Mouse (Mus musculus): ENCODE data around the gene Fosb. TPM values are rescaled to one million over a fixed set of nuclear protein-coding genes. Genes with fewer than 3 reads are reported as not detected.
A peak's percentile ranks its signal among the peaks of the same experiment; 100 is the strongest.
"Not testable (repeated sequence)": the region's sequence is repeated elsewhere in the genome, so short reads cannot be mapped to it uniquely, and the experiment has no call there.

Fosb gene
- polyA plus RNA-seq, 1 experiment from 2014 or later = not detected

GRCm38 (mm10) chr7:19282791-19283405 is 27.0 kb downstream of the Fosb start:
- peak overlapping the region; percentile 86 for H3K4me2 ChIP-seq (replicated peaks)
- ATAC-seq (ENCODE audit: low FRiP score, low read depth) = peak; percentile 86
- peaks cover 17% of the 10 kb centered on the region for H3K36me3 ChIP-seq
- H3K4me3 ChIP-seq = peak overlapping the region; percentile 84
- WGBS = 1% methylated on average over 35 of the region's 35 CpGs
- peak overlapping the region; percentile 93 for H3K9ac ChIP-seq
- H3K27me3 ChIP-seq (replicated peaks) = peaks cover 36% of the 10 kb centered on the region
- H3K9me3 ChIP-seq = no peaks in the 10 kb centered on the region
- H3K27ac ChIP-seq = peak overlapping the region; percentile 77; the same call in 1 of the 2 replicates
- peaks cover 8% of the 10 kb centered on the region for H3K4me1 ChIP-seq

GRCm38 (mm10) chr7:19282385-19282784 is 27.5 kb downstream of the Fosb start, which contains the start of gene Rtn2:
TSS of gene Rtn2 (plus strand) at chr7:19282624.
- Histone ChIP-seq H3K4me1 (peaks cover 8% of the 10 kb centered on the region), H3K4me2 (replicated peaks) (peak within 1 kb of the TSS; percentile 86), H3K9me3 (no peaks in the 10 kb centered on the region), H3K9ac (peak within 1 kb of the TSS; percentile 93), H3K36me3 (peaks cover 12% of the 10 kb centered on the region), H3K27me3 (replicated peaks) (peaks cover 39% of the 10 kb centered on the region), H3K27ac (peak within 1 kb of the TSS; percentile 77; the same call in 1 of the 2 replicates), H3K4me3 (peak within 1 kb of the TSS; percentile 84)
- ATAC-seq (ENCODE audit: low FRiP score, low read depth) = peak; percentile 83
- WGBS = 2% methylated on average over 37 of the region's 37 CpGs

- not testable (repeated sequence) for H3K9me3 ChIP-seq, H3K36me3 ChIP-seq, H3K9ac ChIP-seq, H3K4me1 ChIP-seq, H3K27ac ChIP-seq
- WGBS = 35% methylated on average over 6 of the region's 6 CpGs
- Histone ChIP-seq H3K4me3 (peak overlapping the region; percentile 84), H3K27me3 (replicated peaks) (peaks cover 43% of the 10 kb centered on the region), H3K4me2 (replicated peaks) (peak overlapping the region; percentile 86)
- 0 out of 2 replicates have a peak, but pooled peaks have one; percentile 1 for ATAC-seq (ENCODE audit: low FRiP score, low read depth)
These were observed 28.1 kb downstream of the Fosb start for GRCm38 (mm10) chr7:19281680-19282304.

GRCm38 (mm10) chr7:19279581-19280114 is 30.2 kb downstream of the Fosb start, which contains the start of gene Ppm1n:
TSS of gene Ppm1n (minus strand) at chr7:19280064.
- peaks cover 8% of the 10 kb centered on the region for H3K4me1 ChIP-seq
- ATAC-seq (ENCODE audit: low FRiP score, low read depth) = no peak
- no peaks in the 10 kb centered on the region for H3K9me3 ChIP-seq
- H3K4me2 ChIP-seq (replicated peaks) = peak within 1 kb of the TSS; percentile 51
- WGBS = 1% methylated on average over 46 of the region's 46 CpGs
- H3K36me3 ChIP-seq = no peaks in the 10 kb centered on the region
- peaks cover 43% of the 10 kb centered on the region for H3K27me3 ChIP-seq (replicated peaks)
- no peak within 1 kb of the TSS for H3K27ac ChIP-seq
- no peak within 1 kb of the TSS for H3K9ac ChIP-seq
- H3K4me3 ChIP-seq = peak within 1 kb of the TSS; percentile 24

GRCm38 (mm10) chr7:19279052-19279451 is 30.8 kb downstream of the Fosb start:
- Histone ChIP-seq H3K4me3 (peak overlapping the region; percentile 24), H3K9ac (no peak overlapping the region), H3K9me3 (no peaks in the 10 kb centered on the region), H3K4me2 (replicated peaks) (peak overlapping the region; percentile 51), H3K27me3 (replicated peaks) (peaks cover 43% of the 10 kb centered on the region), H3K27ac (no peak overlapping the region), H3K4me1 (peaks cover 8% of the 10 kb centered on the region), H3K36me3 (no peaks in the 10 kb centered on the region)
- 3% methylated on average over 34 of the region's 34 CpGs for WGBS
- ATAC-seq (ENCODE audit: low FRiP score, low read depth) = no peak

- H3K27me3 ChIP-seq (replicated peaks) = peaks cover 41% of the 10 kb centered on the region
- 53% methylated on average over 4 of the region's 4 CpGs for WGBS
These were observed 33.6 kb downstream of the Fosb start for GRCm38 (mm10) chr7:19276253-19276652.

GRCm38 (mm10) chr7:19272173-19272764 is 37.6 kb downstream of the Fosb start:
- peaks cover 4% of the 10 kb centered on the region; the same call in 1 of the 2 replicates for H3K27me3 ChIP-seq (replicated peaks)
- peak; percentile 58 for ATAC-seq (ENCODE audit: low FRiP score, low read depth)
- no peaks in the 10 kb centered on the region for H3K9me3 ChIP-seq
- H3K4me3 ChIP-seq = peak overlapping the region; percentile 97
- 0 out of 2 replicates have a peak, but pooled peaks cover 6% of the 10 kb centered on the region for H3K36me3 ChIP-seq
- WGBS = under 1% methylated on average over 33 of the region's 36 CpGs
- peaks cover 21% of the 10 kb centered on the region for H3K4me1 ChIP-seq
- peak overlapping the region; percentile 38; the same call in 1 of the 2 replicates for H3K27ac ChIP-seq
- peak overlapping the region; percentile 92 for H3K9ac ChIP-seq
- H3K4me2 ChIP-seq (replicated peaks) = peak overlapping the region; percentile 96

More at GRCm38 (mm10) chr7:19276253-19276652, 33.6 kb downstream of the Fosb start:
- Histone ChIP-seq H3K4me3 (no peak overlapping the region), H3K9me3 (no peaks in the 10 kb centered on the region), H3K36me3 (no peaks in the 10 kb centered on the region), H3K4me1 (no peaks in the 10 kb centered on the region), H3K4me2 (replicated peaks) (no peak overlapping the region), H3K9ac (no peak overlapping the region), H3K27ac (no peak overlapping the region)
- ATAC-seq (ENCODE audit: low FRiP score, low read depth) = no peak

GRCm38 (mm10) chr7:19271238-19272172 is 38.3 kb downstream of the Fosb start, which contains the start of gene Vasp:
TSS of gene Vasp (minus strand) at chr7:19271817.
- peaks cover 21% of the 10 kb centered on the region for H3K4me1 ChIP-seq
- H3K27me3 ChIP-seq (replicated peaks) = no peaks in the 10 kb centered on the region
- peak within 1 kb of the TSS; percentile 97 for H3K4me3 ChIP-seq
- peak within 1 kb of the TSS; percentile 92 for H3K9ac ChIP-seq
- under 1% methylated on average over 62 of the region's 62 CpGs for WGBS
- H3K4me2 ChIP-seq (replicated peaks) = peak within 1 kb of the TSS; percentile 96
- ATAC-seq (ENCODE audit: low FRiP score, low read depth) = peak; percentile 62
- 0 out of 2 replicates have a peak, but pooled peaks cover 6% of the 10 kb centered on the region for H3K36me3 ChIP-seq
- no peaks in the 10 kb centered on the region for H3K9me3 ChIP-seq
- H3K27ac ChIP-seq = peak within 1 kb of the TSS; percentile 42

GRCm38 (mm10) chr7:19270509-19271237 is 39.2 kb downstream of the Fosb start:
- WGBS = under 1% methylated on average over 20 of the region's 21 CpGs
- Histone ChIP-seq H3K4me1 (peaks cover 22% of the 10 kb centered on the region), H3K36me3 (0 out of 2 replicates have a peak, but pooled peaks cover 6% of the 10 kb centered on the region), H3K4me3 (peak overlapping the region; percentile 97), H3K9me3 (no peaks in the 10 kb centered on the region), H3K4me2 (replicated peaks) (peak overlapping the region; percentile 96), H3K27me3 (replicated peaks) (no peaks in the 10 kb centered on the region), H3K27ac (peak overlapping the region; percentile 32; the same call in 1 of the 2 replicates), H3K9ac (peak overlapping the region; percentile 92)
- ATAC-seq (ENCODE audit: low FRiP score, low read depth) = no peak

GRCm38 (mm10) chr7:19269721-19270441 is 40.0 kb downstream of the Fosb start:
- Histone ChIP-seq H3K36me3 (peaks cover 7% of the 10 kb centered on the region; the same call in 1 of the 2 replicates), H3K4me2 (replicated peaks) (peak overlapping the region; percentile 96), H3K9me3 (no peaks in the 10 kb centered on the region), H3K27me3 (replicated peaks) (no peaks in the 10 kb centered on the region), H3K9ac (peak overlapping the region; percentile 60), H3K27ac (no peak overlapping the region), H3K4me3 (peak overlapping the region; percentile 97), H3K4me1 (peaks cover 24% of the 10 kb centered on the region)
- WGBS = under 1% methylated on average over 19 of the region's 19 CpGs
- no peak for ATAC-seq (ENCODE audit: low FRiP score, low read depth)

All from neural tube, embryonic 12.5 days (tissue).